9 mouse cellular contexts compared by ENCODE assay signal in the genomic region with DNA sequence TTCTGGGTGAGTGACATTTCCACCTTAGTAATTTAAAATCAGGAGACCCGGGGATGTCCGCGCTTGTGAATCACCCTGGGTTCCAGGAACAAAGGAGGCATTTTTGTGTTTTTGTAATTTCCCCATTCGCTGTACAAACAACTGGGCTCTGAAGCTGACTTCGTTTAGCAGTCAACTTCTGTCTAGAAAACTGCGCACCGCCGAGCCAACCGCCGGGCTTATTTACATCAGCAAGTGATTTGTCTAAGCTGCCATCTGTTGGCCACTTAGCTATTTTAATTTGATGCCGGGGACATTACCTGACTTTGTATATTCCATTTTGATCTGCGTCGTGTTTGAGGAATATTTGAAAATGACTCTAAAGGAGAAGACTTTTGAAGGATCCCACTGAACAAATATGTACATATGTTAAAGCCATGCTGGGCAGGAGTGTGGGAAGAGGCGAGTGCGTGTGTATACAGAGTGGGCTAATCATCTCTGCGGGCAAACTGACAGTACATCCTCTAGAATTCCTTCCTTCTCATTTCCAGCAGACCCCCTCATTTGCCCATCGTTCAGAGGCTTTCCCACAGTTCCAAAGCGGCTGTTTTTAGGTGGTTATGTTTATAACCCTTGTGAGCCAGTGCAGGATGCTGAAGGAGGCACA.
DNase-seq lines count a peak whose midpoint lies in the region; ATAC-seq and TF ChIP-seq lines count a peak whose summit lies in the region.
"Had no signal": no experiment of that assay in that cellular context is flagged by ENCODE, and none has a peak within 500 bp of the region (broad histone marks: within the 10 kb centered on the region; RNA-seq: fewer than 3 reads in every experiment).

No protein-coding gene starts in this region.

- no peaks in the 10 kb centered on the region for H3K4me1 ChIP-seq in lung, embryonic 14.5 days (ENCODE audit: insufficient read depth)
- H3K4me1 ChIP-seq in lung, adult 2 months (ENCODE audit: control insufficient read depth, insufficient read depth, low read length) = no peaks in the 10 kb centered on the region
- H3K4me1 ChIP-seq in embryonic facial prominence, embryonic 11.5 days (ENCODE audit: control insufficient read depth, insufficient read depth, low read length) = peaks cover 11% of the 10 kb centered on the region; the same call in 1 of the 2 replicates
- H3K4me1 ChIP-seq in limb, embryonic 10.5 days = peaks cover 22% of the 10 kb centered on the region

- WGBS in lung, embryonic 14.5 days = 23% methylated on average over 18 of the region's 18 CpGs
- WGBS in lung, adult 2 months = 43% methylated on average over 18 of the region's 18 CpGs
- WGBS in embryonic facial prominence, embryonic 11.5 days = 22% methylated on average over 18 of the region's 18 CpGs
- WGBS in limb, embryonic 10.5 days = 45% methylated on average over 18 of the region's 18 CpGs

- no peak overlapping the region for H3K4me2 ChIP-seq in lung, embryonic 14.5 days
- H3K4me2 ChIP-seq in embryonic facial prominence, embryonic 11.5 days (ENCODE audit: low read depth, low read length) = peak overlapping the region; percentile 14

- H3K9me3 ChIP-seq in lung, embryonic 14.5 days (ENCODE audit: low read depth, low read length) = no peaks in the 10 kb centered on the region
- no peaks in the 10 kb centered on the region for H3K9me3 ChIP-seq in embryonic facial prominence, embryonic 11.5 days (replicated peaks; ENCODE audit: control insufficient read depth, low read length)
- no peaks in the 10 kb centered on the region for H3K9me3 ChIP-seq in limb, embryonic 10.5 days (replicated peaks)

- H3K36me3 ChIP-seq in lung, embryonic 14.5 days (ENCODE audit: insufficient read depth) = no peaks in the 10 kb centered on the region
- H3K36me3 ChIP-seq in embryonic facial prominence, embryonic 11.5 days (replicated peaks; ENCODE audit: control insufficient read depth, insufficient read depth, low read depth, low read length) = no peaks in the 10 kb centered on the region
- H3K36me3 ChIP-seq in limb, embryonic 10.5 days = no peaks in the 10 kb centered on the region

- no peak overlapping the region for H3K27ac ChIP-seq in lung, embryonic 14.5 days (ENCODE audit: low read depth)
- no peak overlapping the region for H3K27ac ChIP-seq in embryonic facial prominence, embryonic 11.5 days (replicated peaks; ENCODE audit: low read depth, low read length)
- no peak overlapping the region for H3K27ac ChIP-seq in limb, embryonic 10.5 days
- H3K27ac ChIP-seq: liver, embryonic 14.5 days had no signal

- ATAC-seq in lung, embryonic 14.5 days (ENCODE audit: insufficient read depth) = no peak
- no peak for ATAC-seq in embryonic facial prominence, embryonic 11.5 days (replicated peaks; ENCODE audit: insufficient number of reproducible peaks, low FRiP score, low TSS enrichment, low read depth)

- no peak overlapping the region for H3K4me3 ChIP-seq in lung, embryonic 14.5 days (ENCODE audit: low read depth, low read length)
- H3K4me3 ChIP-seq in lung, adult 2 months (replicated peaks; ENCODE audit: extremely low read depth, low read depth, low read length) = no peak overlapping the region
- H3K4me3 ChIP-seq in embryonic facial prominence, embryonic 11.5 days (ENCODE audit: low read depth, low read length) = no peak overlapping the region
- peak overlapping the region; percentile 18 for H3K4me3 ChIP-seq in limb, embryonic 10.5 days

- peak; percentile 38 for DNase-seq in lung, embryonic 14.5 days
- no peak for DNase-seq in lung, adult 2 months
- peak; percentile 61 for DNase-seq in embryonic facial prominence, embryonic 11.5 days (ENCODE audit: low spot score)
- no peak for DNase-seq in limb, embryonic 10.5 days (ENCODE audit: low spot score)
- peak; percentile 55 for DNase-seq in retina, postnatal 1 day
- DNase-seq in adrenal gland, postnatal 10 days = no peak
- DNase-seq in adrenal gland, postnatal 25 days = no peak
- no peak for DNase-seq in spleen, adult 18-20 months

- no peak for TF ChIP-seq POLR2A in lung, adult 2 months (IDR thresholded peaks at IDR 0.05; ENCODE audit: borderline replicate concordance, extremely low read depth, low read depth, low read length)

- no peak for TF ChIP-seq CTCF in lung, embryonic 14.5 days (IDR thresholded peaks at IDR 0.05; ENCODE audit: low read depth)
- no peak for TF ChIP-seq CTCF in lung, adult 2 months (IDR thresholded peaks at IDR 0.05; ENCODE audit: insufficient read depth, low read length)

- H3K27me3 ChIP-seq in lung, embryonic 14.5 days (ENCODE audit: insufficient read depth, low read length) = peaks cover 17% of the 10 kb centered on the region
- no peaks in the 10 kb centered on the region for H3K27me3 ChIP-seq in embryonic facial prominence, embryonic 11.5 days (ENCODE audit: control insufficient read depth, insufficient read depth, low read length)
- H3K27me3 ChIP-seq in limb, embryonic 10.5 days (ENCODE audit: low read depth, poor library complexity, severe bottlenecking) = peaks cover 40% of the 10 kb centered on the region

- H3K9ac ChIP-seq in lung, embryonic 14.5 days = no peak overlapping the region
- no peak overlapping the region for H3K9ac ChIP-seq in embryonic facial prominence, embryonic 11.5 days (replicated peaks; ENCODE audit: low read length)
- H3K9ac ChIP-seq: liver, embryonic 14.5 days had no signal

Comparison
In these comparisons a context has a peak if more than half of its experiments do, and no peak if none do; other contexts are left out.
1. DNase-seq: peak in lung, embryonic 14.5 days (single experiment), embryonic facial prominence, embryonic 11.5 days (single experiment) and retina, postnatal 1 day (single experiment); none in lung, adult 2 months (single experiment), limb, embryonic 10.5 days (single experiment), adrenal gland, postnatal 10 days (single experiment), adrenal gland, postnatal 25 days (single experiment) and spleen, adult 18-20 months (0 of 2).